Mouse (Mus musculus): ENCODE data around the gene Twsg1. TPM values are rescaled to one million over a fixed set of nuclear protein-coding genes. Genes with fewer than 3 reads are reported as not detected.

The Twsg1 gene
- 56.1 TPM for polyA plus RNA-seq (2014; fragmentation: Illumina TruSeq; extraction: RNeasy Lipid Tissue Mini Kit (QIAGEN cat#74804); ENCODE audit: low read depth, low replicate concordance)

DNA sequence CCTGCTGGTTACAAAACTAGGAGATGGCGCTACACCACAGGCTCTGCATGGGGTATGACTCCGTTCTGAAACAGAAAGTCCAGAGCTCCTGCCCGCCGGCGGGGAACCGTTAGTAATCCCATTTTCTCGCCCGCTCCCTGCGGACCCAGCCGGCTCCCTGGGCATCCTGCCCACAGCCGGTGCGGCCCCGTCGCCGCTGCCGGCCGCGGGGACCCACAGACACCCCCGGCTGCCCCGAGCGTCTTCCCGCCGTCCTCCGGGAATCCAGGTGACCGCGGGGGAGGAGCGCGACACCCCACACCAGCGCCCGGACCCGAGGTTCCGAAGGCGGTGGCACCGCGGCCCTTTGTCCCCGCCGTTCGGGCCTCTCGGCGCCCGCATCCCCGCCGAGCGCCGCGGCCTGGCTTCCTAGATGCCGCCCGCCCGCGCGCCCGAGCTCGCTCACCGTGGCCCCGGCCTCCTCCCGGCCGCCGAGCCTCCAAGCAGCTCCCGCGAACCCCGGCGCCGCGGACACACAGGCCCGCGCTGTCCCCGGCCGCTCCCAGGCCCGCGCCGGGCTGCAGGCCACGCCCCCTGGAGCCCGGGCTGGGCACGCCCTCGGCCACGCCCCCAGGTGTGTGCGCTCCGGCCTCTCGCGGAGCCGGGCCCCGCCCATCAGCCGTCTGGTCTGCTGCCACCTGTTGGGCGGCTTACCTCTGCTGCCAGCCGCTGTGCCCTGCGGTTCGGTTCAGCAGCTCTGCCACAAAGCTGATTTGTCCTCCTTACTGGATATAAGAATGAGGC, at the start of gene Twsg1:
TSS of gene Twsg1 (minus strand) at position 605 of the 783 bp plus-strand sequence.

DNA sequence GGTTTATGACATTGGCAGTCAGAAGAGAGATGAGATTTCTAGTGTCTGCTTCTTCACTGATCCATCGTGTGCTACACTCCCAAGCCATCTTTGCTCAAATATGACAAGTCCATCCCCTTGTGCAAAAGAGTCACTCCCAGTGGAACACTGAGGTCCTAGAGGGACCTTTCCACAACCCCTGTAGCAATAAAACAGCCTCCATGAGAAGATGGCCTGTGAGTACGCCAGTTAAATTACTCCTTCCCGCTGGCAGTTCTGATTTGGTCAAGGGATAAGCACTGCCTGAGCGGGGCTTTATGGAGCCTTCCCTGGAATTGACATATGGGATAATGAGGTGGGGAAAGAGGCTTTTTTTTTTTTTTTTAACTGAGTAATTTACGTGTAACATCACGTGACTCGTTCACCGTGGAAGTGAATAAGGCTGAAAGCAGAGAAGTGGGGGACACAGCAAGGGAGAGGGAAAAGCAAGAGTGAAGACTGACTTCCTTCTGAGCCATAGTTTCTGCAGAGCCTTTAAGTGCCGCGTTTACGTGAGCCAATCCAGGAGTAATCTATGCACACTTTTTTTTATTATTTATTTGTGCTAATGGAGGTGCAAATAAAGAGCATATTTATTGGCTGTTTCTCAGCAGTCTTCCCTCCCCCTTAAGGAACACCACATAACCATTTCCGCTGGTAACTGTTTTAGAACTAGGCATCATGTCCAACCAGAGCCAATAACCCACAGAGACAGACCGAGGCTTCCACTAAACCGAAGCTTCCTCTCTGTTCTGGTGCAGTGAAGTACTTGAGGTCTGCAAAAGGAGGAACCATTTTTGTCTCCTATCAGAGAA, 65.1 kb downstream of the Twsg1 start, which contains the start of gene Ralbp1:
TSS of gene Ralbp1 (minus strand) at position 102 of the 833 bp plus-strand sequence.

Other genes starting within 250 kb of the Twsg1 start
- gene Rab31, start 178.5 kb downstream of the Twsg1 start, polyA plus RNA-seq (2014; fragmentation: Illumina TruSeq; extraction: RNeasy Lipid Tissue Mini Kit (QIAGEN cat#74804); ENCODE audit: low read depth, low replicate concordance): 17.6 TPM
- gene Ppp4r1, start 168.7 kb downstream of the Twsg1 start, polyA plus RNA-seq (2014; fragmentation: Illumina TruSeq; extraction: RNeasy Lipid Tissue Mini Kit (QIAGEN cat#74804); ENCODE audit: low read depth, low replicate concordance): 36.3 TPM
- gene Ralbp1, start 65.4 kb downstream of the Twsg1 start, polyA plus RNA-seq (2014; fragmentation: Illumina TruSeq; extraction: RNeasy Lipid Tissue Mini Kit (QIAGEN cat#74804); ENCODE audit: low read depth, low replicate concordance): 50.4 TPM
- gene Ankrd12, start 125.9 kb upstream of the Twsg1 start, polyA plus RNA-seq (2014; fragmentation: Illumina TruSeq; extraction: RNeasy Lipid Tissue Mini Kit (QIAGEN cat#74804); ENCODE audit: low read depth, low replicate concordance): 9.9 TPM
- 190 TPM for gene Ndufv2, start 150.3 kb upstream of the Twsg1 start, polyA plus RNA-seq (2014; fragmentation: Illumina TruSeq; extraction: RNeasy Lipid Tissue Mini Kit (QIAGEN cat#74804); ENCODE audit: low read depth, low replicate concordance)
- gene Washc1, start 160.3 kb upstream of the Twsg1 start, polyA plus RNA-seq (2014; fragmentation: Illumina TruSeq; extraction: RNeasy Lipid Tissue Mini Kit (QIAGEN cat#74804); ENCODE audit: low read depth, low replicate concordance): 30.8 TPM
- 3.0 TPM for gene Ddx11, start 172.3 kb upstream of the Twsg1 start, polyA plus RNA-seq (2014; fragmentation: Illumina TruSeq; extraction: RNeasy Lipid Tissue Mini Kit (QIAGEN cat#74804); ENCODE audit: low read depth, low replicate concordance)

Data from adipose tissue, adult 10 weeks (tissue).